Mouse (Mus musculus) layer of hippocampus, postnatal 36 days (tissue): Measurements from ENCODE around the gene Ruvbl1. TPM values are rescaled to one million over a fixed set of nuclear protein-coding genes. Genes with fewer than 3 reads are reported as not detected.

Source experiments
- total RNA-seq, 2 experiments: library from RNA; stranded (reverse); gene quantifications; 2 replicates each; pipeline ENCODE4 v1.2.3; 2021

Ruvbl1 gene
- total RNA-seq, 2 experiments from 2014 or later: 39.2 to 40.6 TPM

Other genes with a start within 250 kb of the Ruvbl1 start
- not detected for gene Dnajb8, start 243.1 kb upstream of the Ruvbl1 start, total RNA-seq
- gene Eefsec, start 18.9 kb upstream of the Ruvbl1 start, total RNA-seq: 10 to 100 TPM; 23.6 to 24.1 TPM
- 10 to 100 TPM; 89.8 to 93.3 TPM for gene Sec61a1, start 53.5 kb downstream of the Ruvbl1 start, total RNA-seq
- under 1 TPM; 0.30 to 0.33 TPM for gene Kbtbd12, start 172.5 kb downstream of the Ruvbl1 start, total RNA-seq